In the genomic region with DNA sequence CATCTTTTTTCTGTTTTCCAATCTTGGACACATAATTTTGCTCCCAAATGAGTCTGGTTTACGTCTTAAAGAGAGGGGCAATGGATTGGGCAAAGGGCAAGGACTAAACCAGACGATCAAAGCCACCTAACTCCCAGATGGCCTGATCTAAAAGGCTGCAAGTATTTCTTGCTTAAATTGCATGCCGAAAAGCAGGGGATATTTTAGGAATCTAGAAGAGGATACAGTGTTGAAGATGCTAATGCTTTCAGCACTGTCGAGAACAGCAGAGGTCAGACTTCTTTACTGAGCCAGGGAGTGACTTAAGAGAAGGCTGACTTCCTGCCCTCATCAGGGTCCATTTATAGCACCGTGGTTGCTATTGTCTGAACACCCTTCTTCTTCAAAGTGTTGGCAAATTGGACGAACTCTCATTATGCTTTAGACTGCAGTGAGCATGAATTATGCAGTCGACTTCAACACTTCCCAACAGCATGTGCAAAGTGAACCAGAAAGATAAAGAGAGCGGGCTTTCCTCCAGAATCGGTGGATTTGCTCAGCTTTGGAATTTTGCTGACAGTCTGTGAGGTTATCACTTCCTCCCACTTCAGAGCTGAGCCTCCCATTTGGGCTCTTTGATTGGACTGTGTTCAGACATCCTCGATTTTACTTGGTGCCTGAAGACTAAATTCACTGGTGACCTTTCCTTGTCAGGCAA, we compare ENCODE assay signal across 13 mouse cellular contexts.
DNase-seq lines count a peak whose midpoint lies in the region; ATAC-seq and TF ChIP-seq lines count a peak whose summit lies in the region.
"Had no signal": no experiment of that assay in that cellular context is flagged by ENCODE, and none has a peak within 500 bp of the region (broad histone marks: within the 10 kb centered on the region; RNA-seq: fewer than 3 reads in every experiment).

No protein-coding gene starts in this region.

- H3K36me3 ChIP-seq in forebrain, postnatal 0 days (ENCODE audit: insufficient read depth), result no peaks in the 10 kb centered on the region
- H3K36me3 ChIP-seq in forebrain, embryonic 11.5 days (ENCODE audit: control insufficient read depth, insufficient read depth, low read length), result no peaks in the 10 kb centered on the region
- no peaks in the 10 kb centered on the region for H3K36me3 ChIP-seq in heart, embryonic 15.5 days
- H3K36me3 ChIP-seq in limb, embryonic 10.5 days, result no peaks in the 10 kb centered on the region
- H3K36me3 ChIP-seq: embryonic facial prominence, embryonic 12.5 days had no signal

- H3K4me2 ChIP-seq in forebrain, postnatal 0 days (ENCODE audit: low read depth), result no peak overlapping the region
- no peak overlapping the region for H3K4me2 ChIP-seq in forebrain, embryonic 11.5 days (ENCODE audit: low read depth, low read length, severe bottlenecking)
- 0 out of 2 replicates have a peak overlapping the region, but pooled peaks have one; percentile 8 for H3K4me2 ChIP-seq in heart, embryonic 15.5 days
- H3K4me2 ChIP-seq: embryonic facial prominence, embryonic 12.5 days had no signal

- H3K9ac ChIP-seq in forebrain, postnatal 0 days, result no peak overlapping the region
- H3K9ac ChIP-seq in forebrain, embryonic 11.5 days (ENCODE audit: low read length), result no peak overlapping the region
- H3K9ac ChIP-seq in heart, embryonic 15.5 days, result no peak overlapping the region
- H3K9ac ChIP-seq: embryonic facial prominence, embryonic 12.5 days had no signal

- ATAC-seq in forebrain, postnatal 0 days, result peak; percentile 82
- no peak for ATAC-seq in forebrain, embryonic 11.5 days (replicated peaks; ENCODE audit: low FRiP score)
- ATAC-seq in heart, embryonic 15.5 days (replicated peaks; ENCODE audit: insufficient number of reproducible peaks, insufficient read depth, low FRiP score, low read depth), result 0 out of 2 replicates have a peak, but pooled peaks have one; percentile 43
- ATAC-seq: Patski had no signal

- DNase-seq in forebrain, postnatal 0 days, result peak; percentile 76
- DNase-seq in forebrain, embryonic 11.5 days (ENCODE audit: low spot score), result no peak
- peak; percentile 61 for DNase-seq in brain, embryonic 14.5 days (ENCODE audit: low read depth)
- peak; percentile 36 to 53 for DNase-seq in left cerebral cortex, adult 9 months (ENCODE audit: low spot score in 2 of 2)
- no peak for DNase-seq in gastrocnemius, postnatal 36 days
- DNase-seq in cerebellum, postnatal 10 days, result no peak
- DNase-seq in limb, embryonic 10.5 days (ENCODE audit: low spot score), result no peak
- DNase-seq: kidney, adult 11 months; lung, postnatal 4 days; thymus, adult 2 months had no signal

- no peak overlapping the region for H3K4me3 ChIP-seq in forebrain, postnatal 0 days (ENCODE audit: low read depth, low read length)
- no peak overlapping the region for H3K4me3 ChIP-seq in forebrain, embryonic 11.5 days (ENCODE audit: low read depth, low read length)
- H3K4me3 ChIP-seq in heart, embryonic 15.5 days, result no peak overlapping the region
- H3K4me3 ChIP-seq in limb, embryonic 10.5 days, result no peak overlapping the region
- H3K4me3 ChIP-seq: embryonic facial prominence, embryonic 12.5 days had no signal

- intact Hi-C loops in gastrocnemius, postnatal 36 days (cut with DNase I), result no loop called here

- H3K9me3 ChIP-seq in forebrain, postnatal 0 days (ENCODE audit: low read length), result no peaks in the 10 kb centered on the region
- H3K9me3 ChIP-seq in forebrain, embryonic 11.5 days (ENCODE audit: control insufficient read depth, low read length), result no peaks in the 10 kb centered on the region
- H3K9me3 ChIP-seq in heart, embryonic 15.5 days (replicated peaks), result no peaks in the 10 kb centered on the region
- no peaks in the 10 kb centered on the region for H3K9me3 ChIP-seq in limb, embryonic 10.5 days (replicated peaks)
- H3K9me3 ChIP-seq: embryonic facial prominence, embryonic 12.5 days had no signal

- 29% methylated on average over 10 of the region's 10 CpGs for WGBS in forebrain, postnatal 0 days
- 64% methylated on average over 10 of the region's 10 CpGs for WGBS in forebrain, embryonic 11.5 days
- 21% methylated on average over 10 of the region's 10 CpGs for WGBS in heart, embryonic 15.5 days
- WGBS in limb, embryonic 10.5 days, result 36% methylated on average over 10 of the region's 10 CpGs

- no peak for TF ChIP-seq POLR2A in brain, embryonic 14.5 days (IDR thresholded peaks at IDR 0.05; ENCODE audit: borderline replicate concordance, extremely low read depth, insufficient read depth, insufficient read length, poor library complexity, severe bottlenecking)

- H3K4me1 ChIP-seq in forebrain, postnatal 0 days (ENCODE audit: insufficient read depth), result peaks cover 5% of the 10 kb centered on the region; the same call in 1 of the 2 replicates
- H3K4me1 ChIP-seq in forebrain, embryonic 11.5 days (replicated peaks; ENCODE audit: control insufficient read depth, insufficient read depth, low read length), result no peaks in the 10 kb centered on the region
- H3K4me1 ChIP-seq in heart, embryonic 15.5 days (replicated peaks), result peaks cover 9% of the 10 kb centered on the region
- peaks cover 18% of the 10 kb centered on the region; the same call in 1 of the 2 replicates for H3K4me1 ChIP-seq in limb, embryonic 10.5 days

- 0 out of 2 replicates have a peak overlapping the region, but pooled peaks have one; percentile 42 for H3K27ac ChIP-seq in forebrain, postnatal 0 days (ENCODE audit: low read depth, low read length)
- H3K27ac ChIP-seq in forebrain, embryonic 11.5 days (ENCODE audit: low read depth, low read length), result no peak overlapping the region
- H3K27ac ChIP-seq in heart, embryonic 15.5 days, result peak overlapping the region; percentile 27; the same call in 1 of the 2 replicates
- no peak overlapping the region for H3K27ac ChIP-seq in limb, embryonic 10.5 days
- H3K27ac ChIP-seq: embryonic facial prominence, embryonic 12.5 days had no signal

- TF ChIP-seq CTCF in forebrain, postnatal 0 days (IDR thresholded peaks at IDR 0.05; ENCODE audit: low read depth), result no peak
- no peak for TF ChIP-seq CTCF in brain, embryonic 14.5 days (IDR thresholded peaks at IDR 0.05; ENCODE audit: borderline replicate concordance, extremely low read depth, insufficient read depth, insufficient read length)

- no peaks in the 10 kb centered on the region for H3K27me3 ChIP-seq in forebrain, postnatal 0 days (ENCODE audit: insufficient read depth, low read length)
- no peaks in the 10 kb centered on the region for H3K27me3 ChIP-seq in forebrain, embryonic 11.5 days (ENCODE audit: control insufficient read depth, insufficient read depth, low read length)
- H3K27me3 ChIP-seq in heart, embryonic 15.5 days, result no peaks in the 10 kb centered on the region
- no peaks in the 10 kb centered on the region for H3K27me3 ChIP-seq in limb, embryonic 10.5 days (ENCODE audit: low read depth, poor library complexity, severe bottlenecking)
- H3K27me3 ChIP-seq: embryonic facial prominence, embryonic 12.5 days; Patski had no signal

Comparison
In these comparisons a context has a peak if more than half of its experiments do, and no peak if none do; other contexts are left out.
1. DNase-seq: peak in forebrain, postnatal 0 days (single experiment), brain, embryonic 14.5 days (single experiment) and left cerebral cortex, adult 9 months (2 of 2); none in forebrain, embryonic 11.5 days (single experiment), gastrocnemius, postnatal 36 days (0 of 2), cerebellum, postnatal 10 days (0 of 2) and limb, embryonic 10.5 days (single experiment).
2. H3K27ac ChIP-seq: peak in forebrain, postnatal 0 days (single experiment) and heart, embryonic 15.5 days (single experiment); none in forebrain, embryonic 11.5 days (single experiment) and limb, embryonic 10.5 days (single experiment).